Mouse (Mus musculus) G1E (cell line): ENCODE measurements around the gene Kcnab1. TPM values are rescaled to one million over a fixed set of nuclear protein-coding genes. Genes with fewer than 3 reads are reported as not detected.

ENCODE experiments used
- ATAC-seq: 2 replicates; pipeline ENCODE4 v1.8.0; 2016; ENCODE audit warnings: mild to moderate bottlenecking; ENCODE audit not compliant: insufficient number of reproducible peaks, poor library complexity, low FRiP score, severe bottlenecking; ENCODE audit errors: extremely low read depth
- DNase-seq: peaks from one replicate; pipeline ENCODE4 v3.0.0; 2012; ENCODE audit warnings: low spot score
- H3K27me3 ChIP-seq: 2 replicates; pipeline ENCODE4 v1.6.1; 2012; ENCODE audit warnings: mild to moderate bottlenecking, low read length, inconsistent platforms; ENCODE audit not compliant: insufficient read depth
- H3K36me3 ChIP-seq: replicated peaks from 2 replicates; pipeline ENCODE3; 2012; ENCODE audit warnings: mild to moderate bottlenecking, inconsistent platforms
- H3K4me1 ChIP-seq: 2 replicates; pipeline ENCODE4 v1.6.1; 2012; ENCODE audit warnings: low read depth, low read length, inconsistent platforms, mixed read lengths; ENCODE audit not compliant: insufficient read depth
- H3K4me3 ChIP-seq: 2 replicates; pipeline ENCODE4 v1.5.1; 2012; ENCODE audit warnings: low read depth, mild to moderate bottlenecking, inconsistent platforms, low read length, moderate library complexity, mixed read lengths
- H3K9me3 ChIP-seq: replicated peaks from 2 replicates; pipeline ENCODE4 v1.6.1; 2012; ENCODE audit warnings: inconsistent platforms
- CTCF ChIP-seq: IDR thresholded peaks from 2 replicates; pipeline ENCODE4 v1.5.1; 2012; ENCODE audit warnings: low read depth, low read length, inconsistent platforms, mixed read lengths
- GATA1 ChIP-seq: IDR thresholded peaks from 2 replicates; pipeline ENCODE4 v1.6.1; 2012; ENCODE audit warnings: borderline replicate concordance, low read length, inconsistent platforms, mixed read lengths
- GATA2 ChIP-seq: IDR thresholded peaks from 2 replicates; pipeline ENCODE4 v1.6.1; 2012; ENCODE audit warnings: low read depth, low read length, inconsistent platforms, borderline replicate concordance
- POLR2AphosphoS5 ChIP-seq: IDR thresholded peaks from 2 replicates; pipeline ENCODE4 v1.6.1; 2012; ENCODE audit warnings: low read depth, low read length, inconsistent platforms; ENCODE audit not compliant: insufficient replicate concordance
- TAL1 ChIP-seq: conservative IDR thresholded peaks from 2 replicates; pipeline ENCODE4 v1.6.1; 2012; ENCODE audit warnings: low read depth, low read length, inconsistent platforms, mixed read lengths
- polyA plus RNA-seq: library from polyadenylated mRNA; stranded (reverse); fragments of >175 nt; gene quantifications from 2 replicates; pipeline ENCODE4 v1.2.3, GENCODE M21; 2012
- total RNA-seq, 2 experiments: library from RNA; stranded (forward) in 1 of 2; stranded (reverse) in 1 of 2; fragments of 200-1000 nt in 1 of 2; fragments of >200 nt in 1 of 2; fragmentation: Nextera tagmentation in 1 of 2; gene quantifications; 2 replicates each; pipeline ENCODE4 v1.2.3; 2014 to 2017

The Kcnab1 gene
- total and polyA plus RNA-seq, 3 experiments: 0.22 TPM; not detected in 2

DNA sequence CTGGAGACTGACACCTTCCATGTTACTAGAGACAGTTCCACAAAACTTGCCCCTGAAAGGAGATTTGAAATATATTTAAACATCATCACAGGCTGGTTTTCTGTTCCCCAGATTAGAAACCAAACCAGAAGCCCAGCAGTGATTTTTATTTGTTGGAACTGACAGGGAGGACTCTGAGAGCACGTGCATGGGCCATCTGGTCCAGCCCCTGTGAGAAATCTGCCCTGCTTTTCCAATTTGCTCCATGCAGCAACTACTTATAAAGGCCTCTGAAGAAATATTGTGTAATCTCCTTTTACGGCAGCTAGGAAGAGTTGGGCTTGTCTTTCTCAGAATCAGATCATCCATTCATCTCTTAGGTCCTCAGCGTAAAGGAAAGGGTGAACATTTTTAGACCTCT is 7.8 kb downstream of the Kcnab1 start:
- Histone ChIP-seq H3K4me1 (no peaks in the 10 kb centered on the region), H3K4me3 (no peak overlapping the region), H3K27me3 (no peaks in the 10 kb centered on the region), H3K9me3 (no peaks in the 10 kb centered on the region), H3K36me3 (no peaks in the 10 kb centered on the region)
- TF ChIP-seq GATA2 (no peak), TAL1 (no peak), GATA1 (no peak), CTCF (no peak), POLR2AphosphoS5 (no peak)
- ATAC-seq: no peak
- no peak for DNase-seq

DNA sequence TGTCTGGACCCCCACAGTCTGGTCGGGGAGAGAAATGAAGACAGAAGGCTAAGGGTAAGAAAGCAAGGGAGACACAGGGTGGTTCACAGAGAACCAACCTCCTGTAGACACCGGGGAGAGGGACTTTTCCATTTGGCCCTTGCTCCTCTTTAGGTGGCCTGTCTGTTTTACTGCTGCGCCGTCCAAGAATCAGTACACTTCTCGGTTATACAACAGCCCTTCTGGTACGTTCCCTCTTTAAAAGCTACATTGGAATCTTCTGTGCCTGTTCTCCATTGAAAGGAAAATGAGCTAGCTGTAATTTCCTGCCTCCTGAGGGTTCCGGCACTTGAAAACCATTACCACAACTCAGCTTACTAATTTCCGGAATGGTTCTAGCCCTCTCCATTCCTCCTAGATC is 8.2 kb downstream of the Kcnab1 start:
- TF ChIP-seq TAL1 (no peak), GATA2 (no peak), POLR2AphosphoS5 (no peak), GATA1 (no peak), CTCF (no peak)
- H3K4me3 ChIP-seq: no peak overlapping the region
- H3K36me3 ChIP-seq: no peaks in the 10 kb centered on the region
- no peaks in the 10 kb centered on the region for H3K27me3 ChIP-seq
- no peaks in the 10 kb centered on the region for H3K4me1 ChIP-seq
- DNase-seq (no peak), ATAC-seq (no peak)
- no peaks in the 10 kb centered on the region for H3K9me3 ChIP-seq

DNA sequence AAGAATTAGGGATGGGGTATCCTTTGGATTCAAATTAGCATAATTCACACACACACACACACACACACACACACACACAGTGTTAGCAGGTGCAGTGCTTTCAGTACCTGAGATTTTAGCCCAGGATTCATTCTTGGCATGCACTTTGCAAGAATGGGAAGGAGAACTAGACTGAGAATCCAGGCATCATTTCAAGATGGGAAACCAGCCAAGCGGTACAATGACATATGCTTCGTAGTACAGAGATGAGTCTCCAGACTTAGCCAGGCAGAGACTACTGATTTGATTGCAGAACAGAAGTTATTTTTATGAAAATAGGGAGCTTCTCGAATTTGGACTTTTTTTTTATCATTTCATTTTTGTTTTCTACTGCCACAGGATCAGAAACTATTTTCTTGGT is 15.8 kb downstream of the Kcnab1 start:
- Histone ChIP-seq H3K27me3 (no peaks in the 10 kb centered on the region), H3K36me3 (no peaks in the 10 kb centered on the region), H3K4me3 (no peak overlapping the region), H3K9me3 (no peaks in the 10 kb centered on the region), H3K4me1 (no peaks in the 10 kb centered on the region)
- TF ChIP-seq GATA1 (no peak), TAL1 (no peak), POLR2AphosphoS5 (no peak), CTCF (no peak), GATA2 (no peak)
- ATAC-seq (no peak), DNase-seq (no peak)

DNA sequence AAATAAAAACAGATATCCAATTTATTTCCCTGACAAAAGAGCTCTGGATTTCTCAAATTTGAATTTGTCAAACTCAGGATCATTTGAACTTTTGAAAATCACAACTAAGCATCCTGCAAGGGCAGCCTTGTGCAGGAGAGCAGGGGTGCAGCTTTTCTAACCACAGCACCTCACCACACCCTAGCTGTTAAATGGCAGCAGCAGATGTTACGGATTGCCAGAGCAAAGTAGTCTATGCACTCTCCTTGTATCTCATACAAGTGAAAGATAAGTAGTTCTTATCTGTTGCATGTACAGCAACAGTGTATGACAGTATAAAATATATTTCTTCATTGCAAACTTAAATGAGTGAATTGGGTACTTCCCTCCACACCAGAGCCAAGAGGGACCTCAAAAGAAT is 20.4 kb downstream of the Kcnab1 start:
- DNase-seq (no peak), ATAC-seq (no peak)
- TF ChIP-seq GATA1 (no peak), POLR2AphosphoS5 (no peak), GATA2 (no peak), CTCF (no peak), TAL1 (no peak)
- no peaks in the 10 kb centered on the region for H3K27me3 ChIP-seq
- no peaks in the 10 kb centered on the region for H3K9me3 ChIP-seq
- no peaks in the 10 kb centered on the region for H3K4me1 ChIP-seq
- no peak overlapping the region for H3K4me3 ChIP-seq
- no peaks in the 10 kb centered on the region for H3K36me3 ChIP-seq

DNA sequence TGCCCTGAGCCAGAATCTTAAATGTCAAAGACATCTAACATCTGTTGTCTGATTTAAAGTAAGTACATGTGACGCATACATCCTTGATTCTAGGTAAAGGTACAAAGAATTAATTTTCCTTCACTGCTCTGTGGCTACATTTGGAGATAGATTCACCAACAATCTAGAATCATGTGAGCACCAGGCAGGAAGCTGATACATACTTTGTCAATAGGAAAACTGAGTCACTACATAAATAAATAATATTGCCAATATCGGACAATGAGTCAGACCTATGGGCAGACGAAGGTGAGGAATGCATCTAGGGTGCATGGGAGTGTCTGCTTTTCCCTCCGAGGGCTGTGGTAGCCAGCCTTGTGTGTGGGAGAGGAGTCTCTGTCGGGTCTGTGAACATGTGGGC is 25.7 kb downstream of the Kcnab1 start:
- DNase-seq (no peak), ATAC-seq (no peak)
- Histone ChIP-seq H3K27me3 (no peaks in the 10 kb centered on the region), H3K4me1 (no peaks in the 10 kb centered on the region), H3K4me3 (no peak overlapping the region), H3K9me3 (no peaks in the 10 kb centered on the region), H3K36me3 (no peaks in the 10 kb centered on the region)
- no peak for TF ChIP-seq CTCF
- TF ChIP-seq GATA2: no peak
- no peak for TF ChIP-seq POLR2AphosphoS5
- TF ChIP-seq GATA1: no peak

DNA sequence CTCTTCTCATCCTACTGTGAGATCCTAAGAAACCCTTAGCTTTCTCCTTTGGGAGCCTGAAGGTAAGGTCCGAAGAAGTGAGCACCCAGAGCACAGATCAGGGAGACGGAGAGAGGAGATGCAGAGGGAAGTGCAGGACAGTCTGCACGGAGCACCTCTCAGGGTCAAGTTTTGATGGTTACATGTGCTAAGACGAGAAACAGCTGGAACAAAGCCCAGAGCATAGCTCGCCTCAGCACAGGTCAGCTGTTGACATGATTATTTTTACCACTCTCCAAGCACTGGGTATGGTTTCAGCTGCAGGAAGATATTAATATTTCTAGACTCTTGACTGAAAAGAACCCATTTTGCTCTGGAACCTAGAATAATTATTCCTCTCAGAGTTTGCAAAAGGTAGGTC is 27.7 kb downstream of the Kcnab1 start:
- no peaks in the 10 kb centered on the region for H3K9me3 ChIP-seq
- no peak for DNase-seq
- no peaks in the 10 kb centered on the region for H3K27me3 ChIP-seq
- TF ChIP-seq POLR2AphosphoS5 (no peak), CTCF (no peak), GATA1 (no peak), GATA2 (no peak), TAL1 (no peak)
- no peaks in the 10 kb centered on the region for H3K36me3 ChIP-seq
- ATAC-seq: no peak
- H3K4me1 ChIP-seq: no peaks in the 10 kb centered on the region
- H3K4me3 ChIP-seq: no peak overlapping the region

DNA sequence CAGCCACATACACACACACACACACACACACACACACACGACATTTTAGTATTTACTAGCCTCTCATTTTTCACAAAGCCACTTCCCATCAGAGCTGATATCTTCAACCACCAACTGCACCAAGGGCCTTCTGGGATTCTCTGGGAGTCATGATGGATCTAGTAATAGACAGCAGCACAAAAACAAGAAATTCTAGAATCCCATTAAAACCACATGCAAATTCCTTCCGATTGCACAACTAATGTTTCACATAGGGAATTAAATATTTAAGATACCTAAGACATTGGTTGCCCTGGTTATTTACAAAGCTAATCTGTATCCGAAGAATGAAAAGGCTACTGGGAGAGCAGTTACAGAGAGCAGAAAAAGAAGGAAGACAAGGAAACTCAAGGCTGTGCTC is 29.6 kb downstream of the Kcnab1 start:
- no peak for TF ChIP-seq CTCF
- TF ChIP-seq TAL1: no peak
- TF ChIP-seq POLR2AphosphoS5: no peak
- no peak for TF ChIP-seq GATA1
- no peak for TF ChIP-seq GATA2
- H3K4me3 ChIP-seq: no peak overlapping the region
- H3K36me3 ChIP-seq: no peaks in the 10 kb centered on the region
- ATAC-seq (no peak), DNase-seq (no peak)
- no peaks in the 10 kb centered on the region for H3K27me3 ChIP-seq
- no peaks in the 10 kb centered on the region for H3K9me3 ChIP-seq
- H3K4me1 ChIP-seq: no peaks in the 10 kb centered on the region
